Mouse (Mus musculus): Measurements from ENCODE around the gene Aldh1a3. TPM values are rescaled to one million over a fixed set of nuclear protein-coding genes. Genes with fewer than 3 reads are reported as not detected.
A peak's percentile ranks its signal among the peaks of the same experiment; 100 is the strongest.

The Aldh1a3 gene
- polyA plus RNA-seq, 1 experiment = 2.0 TPM

GRCm38 (mm10) chr7:66365904-66366303 lies 61.4 kb downstream of the Aldh1a3 start, which contains the start of gene Gm10974:
Gm10974 (plus strand) TSS chr7:66365905.
- H3K4me2 ChIP-seq (ENCODE audit: low read depth) = peak within 1 kb of the TSS; percentile 72
- H3K36me3 ChIP-seq (ENCODE audit: control insufficient read depth, insufficient read depth) = peaks cover 5% of the 10 kb centered on the region

GRCm38 (mm10) chr7:66365411-66365810 lies 61.9 kb downstream of the Aldh1a3 start:
- peaks cover 34% of the 10 kb centered on the region for H3K79me2 ChIP-seq (ENCODE audit: control insufficient read depth, insufficient read depth)
- no peak for TF ChIP-seq E2F4 (IDR thresholded peaks at IDR 0.05; ENCODE audit: insufficient read depth)
- TF ChIP-seq MYOD1 (IDR thresholded peaks at IDR 0.05; ENCODE audit: control insufficient read depth in 1 of 3, insufficient read length in 2 of 3, low read depth in 2 of 3) = no peak
- no peak for TF ChIP-seq CEBPB (IDR thresholded peaks at IDR 0.05; ENCODE audit: insufficient read depth, poor library complexity, severe bottlenecking)
- TF ChIP-seq SRF (IDR thresholded peaks at IDR 0.05; ENCODE audit: control insufficient read depth, insufficient read length, low read depth) = no peak
- no peak for TF ChIP-seq POLR2AphosphoS2 (IDR thresholded peaks at IDR 0.05; ENCODE audit: insufficient read length, low read depth)
- no peak for TF ChIP-seq REST (IDR thresholded peaks at IDR 0.05; ENCODE audit: insufficient read depth, insufficient read length)
- TF ChIP-seq USF1 (IDR thresholded peaks at IDR 0.05; ENCODE audit: low read depth) = no peak
- TF ChIP-seq MAX (IDR thresholded peaks at IDR 0.05; ENCODE audit: low read depth) = no peak
- TF ChIP-seq MYOG (IDR thresholded peaks at IDR 0.05; ENCODE audit: control insufficient read depth in 1 of 3, insufficient read depth in 1 of 3, insufficient read length in 2 of 3, low read depth in 2 of 3) = no peak
- TF ChIP-seq POLR2A (IDR thresholded peaks at IDR 0.05; ENCODE audit: insufficient read length, low read depth) = no peak
- no peak for TF ChIP-seq TCF3 (IDR thresholded peaks at IDR 0.05; ENCODE audit: insufficient read length, low read depth)
- no peak for TF ChIP-seq TCF12 (IDR thresholded peaks at IDR 0.05; ENCODE audit: insufficient read depth, poor library complexity, severe bottlenecking)
- no peak overlapping the region for H3K4me3 ChIP-seq
- no peak overlapping the region for H3ac ChIP-seq (ENCODE audit: control insufficient read depth, insufficient read length)
- no peaks in the 10 kb centered on the region for H3K27me3 ChIP-seq (ENCODE audit: control insufficient read depth, insufficient read depth, insufficient read length)
- peaks cover 5% of the 10 kb centered on the region for H3K36me3 ChIP-seq (ENCODE audit: control insufficient read depth, insufficient read depth)
- peak overlapping the region; percentile 72 for H3K4me2 ChIP-seq (ENCODE audit: low read depth)

More at GRCm38 (mm10) chr7:66365904-66366303, 61.4 kb downstream of the Aldh1a3 start, which contains the start of gene Gm10974:
- Histone ChIP-seq H3K4me3 (no peak within 1 kb of the TSS), H3K27me3 (ENCODE audit: control insufficient read depth, insufficient read depth, insufficient read length) (no peaks in the 10 kb centered on the region), H3ac (ENCODE audit: control insufficient read depth, insufficient read length) (no peak within 1 kb of the TSS), H3K79me2 (ENCODE audit: control insufficient read depth, insufficient read depth) (peaks cover 34% of the 10 kb centered on the region)
- no peak for TF ChIP-seq E2F4 (IDR thresholded peaks at IDR 0.05; ENCODE audit: insufficient read depth)
- TF ChIP-seq MYOD1 (IDR thresholded peaks at IDR 0.05; ENCODE audit: control insufficient read depth in 1 of 3, insufficient read length in 2 of 3, low read depth in 2 of 3) = peak in 2 of 3 experiments; percentile 69 to 72
- TF ChIP-seq MAX (IDR thresholded peaks at IDR 0.05; ENCODE audit: low read depth) = no peak
- TF ChIP-seq REST (IDR thresholded peaks at IDR 0.05; ENCODE audit: insufficient read depth, insufficient read length) = no peak
- peak; percentile 83 for TF ChIP-seq TCF12 (IDR thresholded peaks at IDR 0.05; ENCODE audit: insufficient read depth, poor library complexity, severe bottlenecking)
- TF ChIP-seq POLR2AphosphoS2 (IDR thresholded peaks at IDR 0.05; ENCODE audit: insufficient read length, low read depth) = no peak
- TF ChIP-seq MYOG (IDR thresholded peaks at IDR 0.05; ENCODE audit: control insufficient read depth in 1 of 3, insufficient read depth in 1 of 3, insufficient read length in 2 of 3, low read depth in 2 of 3) = peak in 2 of 3 experiments; percentile 56
- TF ChIP-seq SRF (IDR thresholded peaks at IDR 0.05; ENCODE audit: control insufficient read depth, insufficient read length, low read depth) = no peak
- no peak for TF ChIP-seq USF1 (IDR thresholded peaks at IDR 0.05; ENCODE audit: low read depth)
- TF ChIP-seq CEBPB (IDR thresholded peaks at IDR 0.05; ENCODE audit: insufficient read depth, poor library complexity, severe bottlenecking) = no peak
- peak; percentile 13 for TF ChIP-seq TCF3 (IDR thresholded peaks at IDR 0.05; ENCODE audit: insufficient read length, low read depth)
- TF ChIP-seq POLR2A (IDR thresholded peaks at IDR 0.05; ENCODE audit: insufficient read length, low read depth) = no peak

- TF ChIP-seq USF1 (IDR thresholded peaks at IDR 0.05; ENCODE audit: low read depth) (no peak), TCF12 (IDR thresholded peaks at IDR 0.05; ENCODE audit: insufficient read depth, poor library complexity, severe bottlenecking) (no peak), CEBPB (IDR thresholded peaks at IDR 0.05; ENCODE audit: insufficient read depth, poor library complexity, severe bottlenecking) (no peak), E2F4 (IDR thresholded peaks at IDR 0.05; ENCODE audit: insufficient read depth) (no peak), MYOD1 (IDR thresholded peaks at IDR 0.05; ENCODE audit: control insufficient read depth in 1 of 3, insufficient read length in 2 of 3, low read depth in 2 of 3) (no peak), SRF (IDR thresholded peaks at IDR 0.05; ENCODE audit: control insufficient read depth, insufficient read length, low read depth) (no peak), MAX (IDR thresholded peaks at IDR 0.05; ENCODE audit: low read depth) (no peak), REST (IDR thresholded peaks at IDR 0.05; ENCODE audit: insufficient read depth, insufficient read length) (no peak), TCF3 (IDR thresholded peaks at IDR 0.05; ENCODE audit: insufficient read length, low read depth) (no peak), POLR2AphosphoS2 (IDR thresholded peaks at IDR 0.05; ENCODE audit: insufficient read length, low read depth) (no peak)
- H3K27me3 ChIP-seq (ENCODE audit: control insufficient read depth, insufficient read depth, insufficient read length) = no peaks in the 10 kb centered on the region
- H3K4me2 ChIP-seq (ENCODE audit: low read depth) = no peak overlapping the region
- H3ac ChIP-seq (ENCODE audit: control insufficient read depth, insufficient read length) = no peak overlapping the region
- peaks cover 11% of the 10 kb centered on the region for H3K36me3 ChIP-seq (ENCODE audit: control insufficient read depth, insufficient read depth)
- H3K4me3 ChIP-seq = no peak overlapping the region
- H3K79me2 ChIP-seq (ENCODE audit: control insufficient read depth, insufficient read depth) = peaks cover 34% of the 10 kb centered on the region
These were observed 62.8 kb downstream of the Aldh1a3 start for GRCm38 (mm10) chr7:66364491-66364890.

- Histone ChIP-seq H3K4me3 (no peak overlapping the region), H3K79me2 (ENCODE audit: control insufficient read depth, insufficient read depth) (peaks cover 56% of the 10 kb centered on the region), H3K36me3 (ENCODE audit: control insufficient read depth, insufficient read depth) (peaks cover 12% of the 10 kb centered on the region), H3K4me2 (ENCODE audit: low read depth) (peak overlapping the region; percentile 24), H3ac (ENCODE audit: control insufficient read depth, insufficient read length) (no peak overlapping the region), H3K27me3 (ENCODE audit: control insufficient read depth, insufficient read depth, insufficient read length) (no peaks in the 10 kb centered on the region)
- no peak for TF ChIP-seq SRF (IDR thresholded peaks at IDR 0.05; ENCODE audit: control insufficient read depth, insufficient read length, low read depth)
- TF ChIP-seq TCF3 (IDR thresholded peaks at IDR 0.05; ENCODE audit: insufficient read length, low read depth) = no peak
- TF ChIP-seq MYOD1 (IDR thresholded peaks at IDR 0.05; ENCODE audit: control insufficient read depth in 1 of 3, insufficient read length in 2 of 3, low read depth in 2 of 3) = no peak
- TF ChIP-seq CEBPB (IDR thresholded peaks at IDR 0.05; ENCODE audit: insufficient read depth, poor library complexity, severe bottlenecking) = no peak
- no peak for TF ChIP-seq MYOG (IDR thresholded peaks at IDR 0.05; ENCODE audit: control insufficient read depth in 1 of 3, insufficient read depth in 1 of 3, insufficient read length in 2 of 3, low read depth in 2 of 3)
- no peak for TF ChIP-seq E2F4 (IDR thresholded peaks at IDR 0.05; ENCODE audit: insufficient read depth)
- no peak for TF ChIP-seq USF1 (IDR thresholded peaks at IDR 0.05; ENCODE audit: low read depth)
- TF ChIP-seq REST (IDR thresholded peaks at IDR 0.05; ENCODE audit: insufficient read depth, insufficient read length) = no peak
- TF ChIP-seq TCF12 (IDR thresholded peaks at IDR 0.05; ENCODE audit: insufficient read depth, poor library complexity, severe bottlenecking) = no peak
- no peak for TF ChIP-seq MAX (IDR thresholded peaks at IDR 0.05; ENCODE audit: low read depth)
- TF ChIP-seq POLR2A (IDR thresholded peaks at IDR 0.05; ENCODE audit: insufficient read length, low read depth) = no peak
- TF ChIP-seq POLR2AphosphoS2 (IDR thresholded peaks at IDR 0.05; ENCODE audit: insufficient read length, low read depth) = no peak
These were observed 68.3 kb downstream of the Aldh1a3 start for GRCm38 (mm10) chr7:66359044-66359443.

Measured in myocyte (in vitro differentiated cells).